Mouse (Mus musculus) kidney, embryonic 16.5 days (tissue): ENCODE measurements around the gene Cox6a1. TPM values are rescaled to one million over a fixed set of nuclear protein-coding genes. Genes with fewer than 3 reads are reported as not detected.
A peak's percentile ranks its signal among the peaks of the same experiment; 100 is the strongest.

ENCODE experiments used
- ATAC-seq: fragments of 200-750 bp; cut with Nextera tagmentation; 2 replicates; pipeline ENCODE4 v1.8.0; 2017; ENCODE audit warnings: moderate TSS enrichment; ENCODE audit not compliant: low FRiP score, low TSS enrichment
- H3K27ac ChIP-seq: fragments of 300-500 bp; sonication (generic); 2 replicates; pipeline ENCODE4 v1.5.1; 2014; ENCODE audit warnings: low read length
- H3K27me3 ChIP-seq: fragments of 300-500 bp; sonication (generic); 2 replicates; pipeline ENCODE4 v1.6.1; 2014; ENCODE audit warnings: low read length, control low read depth, mixed read lengths; ENCODE audit not compliant: insufficient read depth
- H3K36me3 ChIP-seq: fragments of 300-500 bp; sonication (generic); 2 replicates; pipeline ENCODE4 v1.6.1; 2014; ENCODE audit warnings: low read length, control low read depth, mixed read lengths; ENCODE audit not compliant: insufficient read depth
- H3K4me1 ChIP-seq: fragments of 300-500 bp; sonication (generic); 2 replicates; pipeline ENCODE4 v1.6.1; 2014; ENCODE audit warnings: low read length, control low read depth, mixed read lengths; ENCODE audit not compliant: insufficient read depth
- H3K4me2 ChIP-seq: fragments of 300-500 bp; sonication (generic); replicated peaks from 2 replicates; pipeline ENCODE4 v1.6.1; 2014; ENCODE audit warnings: low read depth, low read length
- H3K4me3 ChIP-seq: fragments of 300-500 bp; sonication (generic); 2 replicates; pipeline ENCODE4 v1.5.1; 2014; ENCODE audit warnings: mild to moderate bottlenecking, low read length
- H3K9ac ChIP-seq: fragments of 300-500 bp; sonication (generic); replicated peaks from 2 replicates; pipeline ENCODE4 v1.6.1; 2014; ENCODE audit warnings: low read length
- H3K9me3 ChIP-seq: fragments of 300-500 bp; sonication (generic); 2 replicates; pipeline ENCODE4 v1.6.1; 2016; ENCODE audit warnings: low read length, control low read depth
- WGBS: fragments of 180-500 bp; shearing (Covaris S2); extraction: QIAGEN DNeasy Blood & Tissue Kit; methylation state at CpG from one replicate; pipeline ENCODE4 v1.1.7; 2014; 5-methylcytosine and 5-hydroxymethylcytosine counted together
- polyA plus RNA-seq: library from polyadenylated mRNA; unstranded; fragments of >200 nt; fragmentation: Nextera tagmentation; extraction: Ambion mirVana; gene quantifications from 2 replicates; pipeline ENCODE4 v1.2.1, GENCODE M21; 2015

The Cox6a1 gene
- polyA plus RNA-seq, 1 experiment from 2014 or later: 1,046 TPM

- Histone ChIP-seq H3K9ac (peak overlapping the region; percentile 62), H3K4me2 (peak overlapping the region; percentile 56), H3K36me3 (no peaks in the 10 kb centered on the region), H3K9me3 (no peaks in the 10 kb centered on the region), H3K4me1 (peaks cover 8% of the 10 kb centered on the region; the same call in 1 of the 2 replicates), H3K27me3 (no peaks in the 10 kb centered on the region), H3K27ac (0 out of 2 replicates have a peak overlapping the region, but pooled peaks have one; percentile 40), H3K4me3 (peak overlapping the region; percentile 41)
- no peak; the same call in 1 of the 2 replicates for ATAC-seq
- 13% methylated on average over 11 of the region's 11 CpGs for WGBS
These were observed 25.5 kb upstream of the Cox6a1 start for GRCm38 (mm10) chr5:115374204-115374820.

- Histone ChIP-seq H3K27ac (0 out of 2 replicates have a peak overlapping the region, but pooled peaks have one; percentile 40), H3K9me3 (no peaks in the 10 kb centered on the region), H3K4me3 (peak overlapping the region; percentile 41), H3K4me1 (peaks cover 8% of the 10 kb centered on the region; the same call in 1 of the 2 replicates), H3K36me3 (no peaks in the 10 kb centered on the region), H3K4me2 (peak overlapping the region; percentile 56), H3K9ac (peak overlapping the region; percentile 62), H3K27me3 (no peaks in the 10 kb centered on the region)
- peak; percentile 70; the same call in 1 of the 2 replicates for ATAC-seq
- 15% methylated on average over 26 of the region's 26 CpGs for WGBS
These were observed 24.8 kb upstream of the Cox6a1 start for GRCm38 (mm10) chr5:115373441-115374203.

- Histone ChIP-seq H3K4me2 (no peak overlapping the region), H3K36me3 (no peaks in the 10 kb centered on the region), H3K27ac (no peak overlapping the region), H3K4me3 (no peak overlapping the region), H3K9me3 (no peaks in the 10 kb centered on the region), H3K4me1 (peaks cover 8% of the 10 kb centered on the region; the same call in 1 of the 2 replicates), H3K27me3 (no peaks in the 10 kb centered on the region), H3K9ac (no peak overlapping the region)
- peak; percentile 73; the same call in 1 of the 2 replicates for ATAC-seq
- 29% methylated on average over 9 of the region's 9 CpGs for WGBS
These were observed 23.0 kb upstream of the Cox6a1 start for GRCm38 (mm10) chr5:115371736-115372135.

GRCm38 (mm10) chr5:115364782-115365181, 16.0 kb upstream of the Cox6a1 start:
- 78% methylated on average over 4 of the region's 4 CpGs for WGBS
- no peak for ATAC-seq
- no peaks in the 10 kb centered on the region for H3K27me3 ChIP-seq
- no peak overlapping the region for H3K27ac ChIP-seq
- H3K36me3 ChIP-seq: no peaks in the 10 kb centered on the region
- H3K9ac ChIP-seq: no peak overlapping the region
- H3K4me3 ChIP-seq: no peak overlapping the region
- H3K4me1 ChIP-seq: no peaks in the 10 kb centered on the region
- no peak overlapping the region for H3K4me2 ChIP-seq
- no peaks in the 10 kb centered on the region for H3K9me3 ChIP-seq

- Histone ChIP-seq H3K9me3 (no peaks in the 10 kb centered on the region), H3K9ac (peak overlapping the region; percentile 26; the same call in 1 of the 2 replicates), H3K4me2 (no peak overlapping the region), H3K4me3 (no peak overlapping the region), H3K27ac (no peak overlapping the region), H3K36me3 (no peaks in the 10 kb centered on the region), H3K4me1 (no peaks in the 10 kb centered on the region), H3K27me3 (no peaks in the 10 kb centered on the region)
- no peak for ATAC-seq
- WGBS: 17% methylated on average over 18 of the region's 19 CpGs
These were observed 14.3 kb upstream of the Cox6a1 start for GRCm38 (mm10) chr5:115362819-115363714.

DNA sequence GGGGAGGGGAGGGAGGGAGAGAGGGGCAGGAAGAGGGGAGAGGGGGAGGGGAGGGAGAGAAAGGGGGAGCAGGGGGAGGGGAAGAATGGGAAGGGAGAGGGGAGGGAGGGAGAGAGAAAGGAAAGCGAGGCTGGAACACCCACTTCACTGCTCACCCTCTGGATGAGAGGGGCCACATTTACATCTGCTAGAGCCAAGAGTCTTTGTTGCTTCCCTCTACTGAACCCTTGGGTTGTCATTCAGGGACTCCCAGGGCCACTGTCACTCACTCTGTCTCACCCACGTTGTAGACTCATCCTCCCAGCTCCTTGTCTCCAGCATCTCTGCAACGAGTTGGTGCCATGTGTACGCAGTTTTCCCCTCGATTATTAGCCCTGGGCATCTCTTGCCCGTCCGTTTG, 13.4 kb upstream of the Cox6a1 start:
- no peak overlapping the region for H3K27ac ChIP-seq
- ATAC-seq: no peak
- no peaks in the 10 kb centered on the region for H3K9me3 ChIP-seq
- no peak overlapping the region for H3K4me2 ChIP-seq
- no peaks in the 10 kb centered on the region for H3K4me1 ChIP-seq
- no peaks in the 10 kb centered on the region for H3K27me3 ChIP-seq
- no peak overlapping the region for H3K4me3 ChIP-seq
- 55% methylated on average over 7 of the region's 7 CpGs for WGBS
- H3K9ac ChIP-seq: no peak overlapping the region
- no peaks in the 10 kb centered on the region for H3K36me3 ChIP-seq

DNA sequence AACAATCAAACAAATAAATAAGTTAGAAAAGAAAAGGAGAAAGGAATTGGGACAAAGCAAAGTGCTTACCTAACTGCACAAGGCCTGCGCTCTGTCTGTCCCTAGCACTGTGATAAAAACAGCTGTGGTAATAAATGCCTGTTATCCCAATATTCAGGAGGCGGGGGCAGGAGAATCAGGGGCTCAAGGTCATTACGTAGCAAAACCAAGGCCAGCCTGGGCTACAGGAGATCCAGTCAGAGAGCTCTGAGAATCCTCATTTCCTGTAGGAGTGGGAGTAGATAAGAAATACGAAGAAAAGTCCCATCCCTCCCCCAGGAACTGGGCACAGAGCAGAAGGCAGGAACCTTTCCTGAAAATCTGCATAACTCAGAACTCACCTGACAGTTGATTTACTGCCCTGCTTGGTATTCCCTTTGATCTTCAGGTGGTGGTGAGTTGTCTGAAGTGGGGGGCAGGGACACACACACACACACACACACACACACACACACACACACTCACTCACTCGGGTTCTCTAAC, 11.1 kb upstream of the Cox6a1 start:
- H3K4me1 ChIP-seq: no peaks in the 10 kb centered on the region
- ATAC-seq: no peak
- no peaks in the 10 kb centered on the region for H3K36me3 ChIP-seq
- H3K27me3 ChIP-seq: no peaks in the 10 kb centered on the region
- H3K4me2 ChIP-seq: no peak overlapping the region
- no peaks in the 10 kb centered on the region for H3K9me3 ChIP-seq
- no peak overlapping the region for H3K4me3 ChIP-seq
- 0 out of 2 replicates have a peak overlapping the region, but pooled peaks have one; percentile 24 for H3K27ac ChIP-seq
- WGBS: 39% methylated on average over 5 of the region's 5 CpGs
- no peak overlapping the region for H3K9ac ChIP-seq

GRCm38 (mm10) chr5:115359438-115359837, 10.7 kb upstream of the Cox6a1 start:
- Histone ChIP-seq H3K9me3 (no peaks in the 10 kb centered on the region), H3K4me2 (no peak overlapping the region), H3K4me3 (no peak overlapping the region), H3K9ac (no peak overlapping the region), H3K27me3 (no peaks in the 10 kb centered on the region), H3K27ac (0 out of 2 replicates have a peak overlapping the region, but pooled peaks have one; percentile 24), H3K36me3 (no peaks in the 10 kb centered on the region), H3K4me1 (no peaks in the 10 kb centered on the region)
- ATAC-seq: no peak
- WGBS: 83% methylated on average over 8 of the region's 8 CpGs

GRCm38 (mm10) chr5:115358872-115359271, 10.1 kb upstream of the Cox6a1 start:
- Histone ChIP-seq H3K4me3 (no peak overlapping the region), H3K4me2 (no peak overlapping the region), H3K4me1 (no peaks in the 10 kb centered on the region), H3K9me3 (no peaks in the 10 kb centered on the region), H3K27ac (no peak overlapping the region), H3K36me3 (no peaks in the 10 kb centered on the region), H3K27me3 (no peaks in the 10 kb centered on the region), H3K9ac (0 out of 2 replicates have a peak overlapping the region, but pooled peaks have one; percentile 22)
- WGBS: 3% methylated on average over 12 of the region's 12 CpGs
- peak; percentile 88 for ATAC-seq
